Mouse (Mus musculus) urinary bladder, postnatal 25 days (tissue): ENCODE measurements at regions not wholly inside any gene's neighbourhood (a gene's known extent, or its start where the extent isn't known, plus 50 kb on each side); places are given as distances from the start of the nearest gene placed in this dataset.
A peak's percentile ranks its signal among the peaks of the same experiment; 100 is the strongest.

Experiments
- DNase-seq: peaks from one replicate; pipeline ENCODE4 v3.0.0; 2022; ENCODE audit warnings: low spot score

GRCm38 (mm10) chr2:166271373-166272189 is 116.1 kb upstream of the Sulf2 start:
- DNase-seq, result no peak

- no peak for DNase-seq
Measured at GRCm38 (mm10) chr2:166270007-166270406, 114.5 kb upstream of the Sulf2 start.

- DNase-seq, result no peak
Measured at GRCm38 (mm10) chr2:166266915-166267314, 111.5 kb upstream of the Sulf2 start.

GRCm38 (mm10) chr2:166266507-166266906 is 111.0 kb upstream of the Sulf2 start:
- no peak for DNase-seq

GRCm38 (mm10) chr2:166264756-166265155 is 109.3 kb upstream of the Sulf2 start:
- no peak for DNase-seq

GRCm38 (mm10) chr2:166261799-166262198 is 106.3 kb upstream of the Sulf2 start:
- no peak for DNase-seq

- no peak for DNase-seq
Measured at GRCm38 (mm10) chr2:166261065-166261464, 105.6 kb upstream of the Sulf2 start.

- DNase-seq, result no peak
Measured at GRCm38 (mm10) chr2:166258771-166259180, 103.3 kb upstream of the Sulf2 start.

- no peak for DNase-seq
Measured at GRCm38 (mm10) chr2:166257666-166258065, 102.2 kb upstream of the Sulf2 start.

GRCm38 (mm10) chr2:166256193-166256592 is 100.7 kb upstream of the Sulf2 start:
- no peak for DNase-seq

GRCm38 (mm10) chr2:166254581-166254980 is 99.1 kb upstream of the Sulf2 start:
- no peak for DNase-seq

- DNase-seq, result no peak
Measured at GRCm38 (mm10) chr2:166252107-166252506, 96.6 kb upstream of the Sulf2 start.

- no peak for DNase-seq
Measured at GRCm38 (mm10) chr2:166251421-166251820, 96.0 kb upstream of the Sulf2 start.

GRCm38 (mm10) chr2:166250571-166250970 is 95.1 kb upstream of the Sulf2 start:
- no peak for DNase-seq

- DNase-seq, result no peak
Measured at GRCm38 (mm10) chr2:166249338-166249950, 94.0 kb upstream of the Sulf2 start.

GRCm38 (mm10) chr2:166246401-166247189 is 91.1 kb upstream of the Sulf2 start:
- DNase-seq, result no peak

- DNase-seq, result no peak
Measured at GRCm38 (mm10) chr2:166245219-166245618, 89.8 kb upstream of the Sulf2 start.

- DNase-seq, result no peak
Measured at GRCm38 (mm10) chr2:166242786-166243521, 87.5 kb upstream of the Sulf2 start.

- DNase-seq, result no peak
Measured at GRCm38 (mm10) chr2:166241310-166241709, 85.8 kb upstream of the Sulf2 start.

- no peak for DNase-seq
Measured at GRCm38 (mm10) chr2:166240056-166240455, 84.6 kb upstream of the Sulf2 start.

GRCm38 (mm10) chr2:166237554-166238269 is 82.2 kb upstream of the Sulf2 start:
- DNase-seq, result peak; percentile 26
